Mouse (Mus musculus) left cerebral cortex, postnatal 36 days (tissue): ENCODE data around the gene Btaf1. TPM values are rescaled to one million over a fixed set of nuclear protein-coding genes. Genes with fewer than 3 reads are reported as not detected.
"Not testable (repeated sequence)": the region's sequence is repeated elsewhere in the genome, so short reads cannot be mapped to it uniquely, and the experiment has no call there.

Source experiments
- DNase-seq, 2 experiments: peaks; one replicate each; pipeline ENCODE4 v3.0.0; 2021 to 2022; ENCODE audit warnings: low spot score in 2 of 2, mixed read lengths in 1 of 2
- intact Hi-C: fragments of 180-260 bp; cut with DNase I; formaldehyde crosslinking; loops from one replicate; pipeline ENCODE4 v1.15.1; 2025
- total RNA-seq, 2 experiments: library from RNA; stranded (reverse); gene quantifications; 2 replicates each; pipeline ENCODE4 v1.2.3; 2021

Btaf1 gene
- total RNA-seq, 2 experiments from 2014 or later, result 20.1 to 27.6 TPM

DNA sequence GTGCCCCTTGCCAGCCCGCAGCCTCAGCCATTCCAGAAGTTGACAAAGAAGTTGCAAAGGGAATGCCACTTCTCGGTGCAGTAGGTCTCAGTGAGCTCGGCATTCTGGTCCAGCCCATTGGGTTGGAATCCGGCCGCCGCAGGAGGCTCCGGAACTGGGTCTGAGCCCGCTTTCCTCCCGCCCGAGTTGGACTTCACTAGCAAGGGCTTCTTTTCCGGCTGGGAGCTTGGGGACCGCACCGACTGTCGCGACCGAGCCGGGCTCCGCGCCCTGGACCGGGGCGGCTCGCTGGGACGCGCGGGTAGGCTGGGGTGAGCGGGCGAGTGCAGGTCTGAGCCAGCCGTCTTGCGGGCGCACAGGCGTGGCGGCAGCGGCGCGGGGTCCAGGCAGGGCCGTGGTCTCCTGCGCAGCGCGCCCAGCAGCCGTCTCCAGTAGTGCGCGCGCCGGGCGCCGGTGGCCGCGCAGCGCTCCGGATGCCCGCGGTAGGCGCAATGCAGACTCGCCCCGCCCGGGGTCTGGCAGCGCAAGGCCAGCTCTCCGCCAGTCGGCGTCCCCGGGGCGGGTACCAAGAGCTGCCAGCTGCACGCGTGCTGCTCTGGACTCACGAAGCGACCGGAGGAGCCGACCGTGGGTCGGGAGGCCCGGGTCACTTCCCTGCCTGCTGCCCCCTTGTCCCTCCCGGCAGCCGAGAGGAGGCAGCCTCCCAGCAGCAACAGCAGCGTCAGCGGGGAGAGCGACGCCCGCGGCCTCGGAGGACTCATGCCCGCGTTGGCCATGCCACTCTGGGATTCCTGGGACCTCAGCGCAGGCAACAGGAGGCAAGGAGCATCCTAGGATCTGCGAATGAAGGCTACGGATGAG lies 7.2 kb upstream of the Btaf1 start:
- intact Hi-C loops, result loop anchor here (5.0 kb wide), 2 partner anchors 86 to 101 kb away; partner anchors contain the start of gene Tnks2
- DNase-seq, result peak; percentile 84 to 86

DNA sequence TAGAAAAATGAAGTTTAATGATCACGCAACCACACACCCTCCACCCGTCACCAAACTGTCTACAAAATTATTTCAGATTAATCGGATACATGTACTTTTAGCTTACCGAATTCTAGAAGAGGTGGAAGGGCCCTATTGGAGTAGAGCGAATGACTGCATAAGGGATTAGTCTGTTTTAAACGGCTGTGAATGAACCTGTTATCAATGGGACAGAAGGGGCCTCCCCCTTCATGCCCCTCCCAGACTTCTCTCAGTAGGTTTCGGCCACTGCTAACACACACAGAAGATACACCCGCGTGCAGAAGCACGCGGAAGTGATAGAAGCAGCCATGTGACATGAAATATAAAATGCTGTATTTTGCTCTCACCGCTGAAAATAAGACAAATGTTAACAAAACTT lies 6.4 kb upstream of the Btaf1 start, which contains the start of gene Fgfbp3:
TSS of gene Fgfbp3 (minus strand) at position 150 of the 400 bp plus-strand sequence.
- no peak for DNase-seq
- intact Hi-C loops, result loop anchor here (5.0 kb wide), 2 partner anchors 87 to 102 kb away; partner anchors contain the start of gene Tnks2

DNA sequence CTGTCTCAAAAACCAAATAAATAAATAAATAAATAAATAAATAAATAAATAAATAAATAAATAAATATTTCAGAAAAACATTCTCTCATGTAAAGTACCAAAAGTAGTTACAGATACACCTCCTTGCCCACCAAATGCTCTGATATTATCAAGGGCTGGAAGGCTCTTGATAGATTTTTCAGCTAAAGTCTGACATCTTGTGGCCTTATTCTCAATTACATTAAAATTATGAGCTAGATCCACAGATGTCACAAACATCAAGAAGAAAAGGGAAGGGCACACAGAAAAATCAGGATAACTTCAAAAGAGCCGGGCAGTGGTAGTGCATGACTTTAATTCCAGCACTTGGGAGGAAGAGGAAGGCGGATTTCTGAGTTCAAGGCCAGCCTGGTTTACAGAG lies 3.9 kb upstream of the Btaf1 start:
- no peak for DNase-seq
- intact Hi-C loops, result no loop called here

DNA sequence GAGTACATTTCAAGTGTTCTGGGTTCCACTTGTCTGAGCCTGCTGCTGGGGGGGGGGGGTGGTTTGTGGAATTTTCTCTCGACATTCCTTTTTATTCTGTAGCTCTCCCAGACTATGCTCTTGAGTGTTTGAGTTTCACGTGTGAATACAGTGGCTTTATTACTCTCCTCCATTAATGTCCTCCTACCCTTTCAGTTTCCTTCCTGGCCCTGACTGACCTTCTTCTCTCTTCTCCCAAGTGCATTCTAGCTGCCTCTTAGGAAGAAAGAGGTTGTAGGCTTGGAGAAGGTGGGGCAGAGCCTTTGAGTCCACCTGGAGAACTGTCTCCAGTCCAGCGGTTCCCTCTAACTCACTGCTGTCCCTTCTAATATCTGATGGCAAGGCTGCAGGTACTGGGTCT lies 2.9 kb upstream of the Btaf1 start:
- intact Hi-C loops, result no loop called here
- no peak for DNase-seq

GRCm38 (mm10) chr19:36926553-36927236 lies 816 bp downstream of the Btaf1 start:
- intact Hi-C loops, result no loop called here
- no peak for DNase-seq

DNA sequence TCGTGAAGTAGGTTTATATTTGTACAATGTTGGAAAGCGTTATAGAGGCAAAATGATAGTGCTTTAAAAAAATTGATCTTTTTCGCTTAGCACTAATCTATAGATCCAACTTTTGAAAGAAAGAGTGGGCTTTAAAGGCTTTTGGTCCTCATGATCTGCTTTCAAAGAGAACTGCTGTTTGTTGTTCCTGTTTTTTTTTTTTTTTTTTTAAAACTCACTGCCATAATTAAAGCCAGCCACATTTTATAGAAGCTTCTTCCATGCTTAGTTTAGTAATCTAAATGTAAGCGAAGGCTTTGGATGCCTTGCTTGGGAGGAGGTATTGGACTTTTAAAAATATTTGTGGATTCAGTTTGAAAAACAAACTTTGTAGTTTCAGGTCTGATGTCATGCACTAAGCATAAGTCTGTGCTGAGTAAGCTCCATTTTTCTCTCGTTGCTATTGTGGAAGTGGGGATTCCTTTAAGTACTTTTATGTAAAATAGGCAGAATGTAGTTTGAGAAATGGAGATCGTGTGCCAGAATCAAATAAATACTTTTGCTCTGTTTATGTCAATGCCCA lies 2.0 kb downstream of the Btaf1 start:
- DNase-seq, result no peak
- intact Hi-C loops, result no loop called here

- intact Hi-C loops, result no loop called here
- no peak for DNase-seq
Measured at GRCm38 (mm10) chr19:36929816-36930215, 3.9 kb downstream of the Btaf1 start.

DNA sequence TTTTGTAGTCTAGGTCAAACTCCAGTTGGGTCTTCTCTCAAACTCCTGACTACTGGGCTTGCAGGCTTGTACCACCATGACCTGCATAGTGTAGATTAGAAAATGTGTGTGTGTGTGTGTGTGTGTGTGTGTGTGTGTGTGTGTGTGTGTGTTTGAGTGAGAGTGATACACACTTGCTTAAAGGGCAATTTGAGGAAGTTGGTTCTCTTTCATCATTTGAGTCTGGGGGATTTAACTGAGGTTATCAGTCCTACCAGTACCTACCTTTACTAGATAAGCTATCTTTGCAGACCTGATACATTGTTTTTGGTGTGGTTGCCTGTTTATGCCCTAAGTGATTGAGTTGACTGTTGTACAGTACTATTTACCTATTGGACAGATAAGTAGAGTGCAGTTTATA lies 6.2 kb downstream of the Btaf1 start:
- intact Hi-C loops, result no loop called here
- no peak for DNase-seq

DNA sequence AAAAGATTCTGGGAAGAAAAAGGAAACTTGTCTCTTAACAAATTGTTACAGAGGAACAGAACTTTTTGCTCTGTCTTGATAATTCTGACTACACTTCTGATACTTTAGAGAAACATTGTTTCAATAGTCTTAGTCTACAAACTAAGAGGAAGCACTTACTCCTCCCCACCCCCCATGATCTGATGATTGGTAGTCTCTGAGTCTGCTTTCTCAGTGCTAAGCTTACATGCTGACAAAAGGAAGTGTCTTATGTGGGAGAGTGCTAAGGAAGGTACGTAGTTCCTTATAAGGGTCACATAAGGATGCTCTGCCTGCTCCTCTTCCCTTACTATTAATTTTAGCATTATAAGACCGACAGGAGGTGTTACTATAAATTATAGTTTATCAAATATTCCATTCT lies 6.7 kb downstream of the Btaf1 start:
- DNase-seq, result no peak
- intact Hi-C loops, result no loop called here

DNA sequence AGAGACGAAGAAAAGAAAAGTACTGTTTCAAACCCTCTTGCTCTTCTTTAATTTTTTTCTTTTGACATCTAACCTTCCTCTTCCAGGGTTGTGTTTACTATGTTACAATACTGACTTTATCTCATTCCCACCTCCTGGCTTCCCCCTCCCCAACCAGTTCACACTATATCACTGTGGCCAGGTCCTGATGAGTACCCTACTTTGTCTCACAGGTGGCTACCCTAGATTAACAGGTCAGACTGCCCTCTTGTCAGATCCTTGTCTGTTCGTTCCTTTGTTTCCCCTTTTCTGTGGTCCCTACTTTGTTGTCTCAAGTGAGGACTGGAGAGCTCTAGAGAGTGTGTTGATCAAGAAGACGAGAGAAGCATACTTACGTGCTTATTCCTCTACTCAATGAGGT lies 10.4 kb downstream of the Btaf1 start:
- intact Hi-C loops, result no loop called here
- DNase-seq, result no peak

- intact Hi-C loops, result no loop called here
- no peak for DNase-seq
Measured at GRCm38 (mm10) chr19:36938008-36938407, 12.1 kb downstream of the Btaf1 start.

- DNase-seq, result no peak
- intact Hi-C loops, result no loop called here
Measured at GRCm38 (mm10) chr19:36940064-36940463, 14.2 kb downstream of the Btaf1 start.

DNA sequence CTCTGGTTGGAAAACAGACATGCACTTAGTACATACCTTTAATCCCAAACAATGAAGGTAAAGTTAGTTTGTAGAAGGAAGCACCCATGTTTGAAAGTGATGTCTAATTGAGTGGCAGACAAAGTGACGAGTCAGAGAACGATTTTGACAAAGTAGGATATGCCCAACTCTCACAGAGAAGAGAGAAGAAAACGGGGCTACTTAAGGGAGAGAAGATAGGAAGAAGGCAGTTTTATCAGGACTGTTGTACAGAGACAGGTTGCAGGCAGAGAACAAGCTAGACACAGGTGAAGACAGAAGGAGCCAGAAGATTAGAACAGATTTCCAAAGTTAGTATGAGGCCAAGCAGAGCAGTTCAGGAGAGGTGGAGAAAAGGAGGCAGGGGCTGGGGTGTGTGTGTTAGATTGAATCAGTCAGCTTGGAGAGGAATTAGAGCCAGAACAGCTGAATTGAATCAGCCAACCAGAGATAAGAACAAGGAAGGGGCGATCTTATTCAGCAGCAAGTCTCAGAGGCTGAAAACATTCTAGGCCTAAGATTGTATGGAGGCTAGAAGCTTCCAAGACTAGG lies 27.8 kb downstream of the Btaf1 start:
- intact Hi-C loops, result no loop called here
- DNase-seq, result no peak

DNA sequence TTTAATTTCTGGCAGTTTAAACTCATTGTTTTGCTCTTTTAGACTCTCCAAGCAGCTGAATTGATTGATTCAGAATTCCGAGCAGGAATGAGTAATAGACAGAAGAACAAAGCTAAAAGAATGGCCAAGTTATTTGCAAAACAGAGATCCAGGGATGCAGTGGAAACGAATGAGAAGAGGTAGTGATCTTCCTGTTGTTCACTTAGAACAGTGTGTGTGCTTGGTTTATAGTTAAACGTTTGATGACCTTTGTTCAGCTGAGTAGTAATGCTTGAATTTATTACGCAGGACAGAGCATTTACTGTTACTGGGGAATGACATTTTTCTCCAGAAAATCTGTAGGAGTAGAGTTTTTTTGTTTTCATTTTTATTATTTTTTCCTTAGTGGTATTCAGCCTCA lies 32.5 kb downstream of the Btaf1 start:
- DNase-seq, result no peak
- intact Hi-C loops, result no loop called here

DNA sequence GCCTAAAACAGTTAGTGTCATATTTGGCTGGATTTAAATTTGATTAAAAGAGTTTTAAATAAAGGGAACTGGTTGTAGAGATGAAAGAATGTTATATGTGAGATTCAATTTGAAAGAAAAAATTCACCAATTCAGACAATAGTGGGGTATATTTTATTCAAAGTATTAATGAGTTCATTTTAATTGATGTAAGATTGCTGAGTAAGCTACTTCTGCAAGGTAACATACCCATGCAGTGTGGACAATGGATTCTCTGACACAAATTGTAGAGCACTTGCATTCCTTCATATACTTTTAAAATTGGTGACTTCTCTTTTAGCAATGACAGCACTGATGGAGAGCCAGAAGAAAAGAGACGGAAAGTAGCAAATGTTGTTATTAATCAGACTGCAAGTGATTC lies 35.4 kb downstream of the Btaf1 start:
- intact Hi-C loops, result no loop called here
- DNase-seq, result no peak

GRCm38 (mm10) chr19:36962544-36963260 lies 36.8 kb downstream of the Btaf1 start:
- intact Hi-C loops, DNase-seq: not testable (repeated sequence)

GRCm38 (mm10) chr19:37004557-37004956 lies 78.7 kb downstream of the Btaf1 start:
- no peak for DNase-seq
- intact Hi-C loops, result no loop called here

- no peak for DNase-seq
- intact Hi-C loops, result no loop called here
Measured at GRCm38 (mm10) chr19:37009878-37010281, 84.0 kb downstream of the Btaf1 start.

GRCm38 (mm10) chr19:37013461-37013860 lies 87.6 kb downstream of the Btaf1 start:
- intact Hi-C loops, result no loop called here
- DNase-seq, result no peak
